Comparison of ENCODE assay signal across 11 mouse cellular contexts in genomic region chr17:84422916-84423315, GRCm38 (mm10). TPM values are rescaled to one million over a fixed set of nuclear protein-coding genes. Genes with fewer than 3 reads are reported as not detected.
DNase-seq lines count a peak whose midpoint lies in the region; ATAC-seq and TF ChIP-seq lines count a peak whose summit lies in the region.
"Had no signal": no experiment of that assay in that cellular context is flagged by ENCODE, and none has a peak within 500 bp of the region (broad histone marks: within the 10 kb centered on the region; RNA-seq: fewer than 3 reads in every experiment).

No protein-coding gene starts in this region.

- DNase-seq in heart, adult 11 months = peak; percentile 84
- DNase-seq in heart, embryonic 10.5 days (ENCODE audit: low spot score) = no peak
- DNase-seq in cerebellum, postnatal 25 days = peak; percentile 38 to 56
- peak; percentile 69 for DNase-seq in thymus, postnatal 25 days
- DNase-seq in ovary, adult 18-20 months (ENCODE audit: low spot score) = no peak
- DNase-seq in liver, postnatal 0 days = no peak
- DNase-seq in lung, postnatal 10 days = no peak

- no peak for TF ChIP-seq CTCF in liver, postnatal 0 days (IDR thresholded peaks at IDR 0.05; ENCODE audit: low read depth)

- no peaks in the 10 kb centered on the region for H3K27me3 ChIP-seq in heart, embryonic 10.5 days (ENCODE audit: insufficient read depth, poor library complexity, severe bottlenecking)
- no peaks in the 10 kb centered on the region for H3K27me3 ChIP-seq in limb, embryonic 12.5 days
- H3K27me3 ChIP-seq in liver, postnatal 0 days (ENCODE audit: insufficient read depth, low read length) = no peaks in the 10 kb centered on the region
- H3K27me3 ChIP-seq: hindbrain, embryonic 12.5 days; liver, embryonic 12.5 days; midbrain, embryonic 13.5 days had no signal

- 93% methylated on average over 8 of the region's 8 CpGs for WGBS in heart, embryonic 10.5 days
- WGBS in limb, embryonic 12.5 days = 50% methylated on average over 8 of the region's 8 CpGs
- 79% methylated on average over 8 of the region's 8 CpGs for WGBS in liver, postnatal 0 days (ENCODE audit: insufficient replicate concordance)

- no peak overlapping the region for H3K4me3 ChIP-seq in heart, embryonic 10.5 days
- no peak overlapping the region for H3K4me3 ChIP-seq in limb, embryonic 12.5 days (replicated peaks)
- H3K4me3 ChIP-seq in liver, postnatal 0 days (ENCODE audit: low read depth, low read length) = no peak overlapping the region
- H3K4me3 ChIP-seq: hindbrain, embryonic 12.5 days; liver, embryonic 12.5 days; midbrain, embryonic 13.5 days had no signal

- peaks cover 18% of the 10 kb centered on the region for H3K4me1 ChIP-seq in heart, embryonic 10.5 days
- H3K4me1 ChIP-seq in limb, embryonic 12.5 days (replicated peaks) = peaks cover 36% of the 10 kb centered on the region
- peaks cover 3% of the 10 kb centered on the region; the same call in 1 of the 2 replicates for H3K4me1 ChIP-seq in liver, postnatal 0 days (ENCODE audit: insufficient read depth)

- H3K9me3 ChIP-seq in heart, embryonic 10.5 days = no peaks in the 10 kb centered on the region
- H3K9me3 ChIP-seq in limb, embryonic 12.5 days = 0 out of 2 replicates have a peak, but pooled peaks cover 2% of the 10 kb centered on the region
- no peaks in the 10 kb centered on the region for H3K9me3 ChIP-seq in liver, postnatal 0 days (ENCODE audit: low read length)
- H3K9me3 ChIP-seq: hindbrain, embryonic 12.5 days; liver, embryonic 12.5 days; midbrain, embryonic 13.5 days had no signal

- peaks cover 48% of the 10 kb centered on the region for H3K36me3 ChIP-seq in heart, embryonic 10.5 days
- peaks cover 46% of the 10 kb centered on the region for H3K36me3 ChIP-seq in limb, embryonic 12.5 days
- H3K36me3 ChIP-seq in liver, postnatal 0 days (replicated peaks; ENCODE audit: insufficient read depth, low read length) = peaks cover 31% of the 10 kb centered on the region

- no peak for ATAC-seq in limb, embryonic 12.5 days (ENCODE audit: insufficient number of reproducible peaks, insufficient read depth, low FRiP score, low TSS enrichment, low read depth)
- ATAC-seq in liver, postnatal 0 days = no peak
- ATAC-seq: liver, embryonic 12.5 days; midbrain, embryonic 13.5 days had no signal

- H3K4me2 ChIP-seq in limb, embryonic 12.5 days = no peak overlapping the region
- H3K4me2 ChIP-seq in liver, postnatal 0 days (ENCODE audit: low read depth, low read length) = no peak overlapping the region
- H3K4me2 ChIP-seq: hindbrain, embryonic 12.5 days; liver, embryonic 12.5 days; midbrain, embryonic 13.5 days had no signal

- no peak for TF ChIP-seq EP300 in liver, postnatal 0 days (IDR thresholded peaks at IDR 0.05; ENCODE audit: low read depth)

- no peak overlapping the region for H3K9ac ChIP-seq in limb, embryonic 12.5 days (replicated peaks)
- no peak overlapping the region for H3K9ac ChIP-seq in liver, postnatal 0 days (replicated peaks)
- H3K9ac ChIP-seq: hindbrain, embryonic 12.5 days; liver, embryonic 12.5 days; midbrain, embryonic 13.5 days had no signal

- no peak overlapping the region for H3K27ac ChIP-seq in heart, embryonic 10.5 days
- peak overlapping the region; percentile 75; the same call in 1 of the 2 replicates for H3K27ac ChIP-seq in limb, embryonic 12.5 days
- H3K27ac ChIP-seq in liver, postnatal 0 days (ENCODE audit: low read depth) = no peak overlapping the region
- H3K27ac ChIP-seq: hindbrain, embryonic 12.5 days; liver, embryonic 12.5 days; midbrain, embryonic 13.5 days had no signal

RNA-seq across cellular contexts. Expression of gene Thada, which starts 43.1 kb away (rescaled TPM):
- 8.2 and 9.2 TPM in 2 replicates for polyA plus RNA-seq in heart, embryonic 10.5 days (2016; fragmentation: Nextera tagmentation; extraction: Ambion mirVana)
- polyA plus RNA-seq in limb, embryonic 12.5 days (2016; fragmentation: Nextera tagmentation; extraction: Ambion mirVana) = 12.1 and 15.3 TPM in 2 replicates
- polyA plus RNA-seq in liver, postnatal 0 days (2015; fragmentation: Nextera tagmentation; extraction: Ambion mirVana) = 1.2 and 1.5 TPM in 2 replicates

Comparison
In these comparisons a context has a peak if more than half of its experiments do, and no peak if none do; other contexts are left out.
1. DNase-seq: peak in heart, adult 11 months (single experiment), cerebellum, postnatal 25 days (2 of 2) and thymus, postnatal 25 days (single experiment); none in heart, embryonic 10.5 days (single experiment), ovary, adult 18-20 months (single experiment), liver, postnatal 0 days (single experiment) and lung, postnatal 10 days (single experiment).